Mouse (Mus musculus): ENCODE measurements at regions not wholly inside any gene's neighbourhood (a gene's known extent, or its start where the extent isn't known, plus 50 kb on each side); places are given as distances from the start of the nearest gene placed in this dataset.

- no peak overlapping the region for H3K4me3 ChIP-seq (ENCODE audit: control insufficient read depth in 1 of 2, insufficient read depth in 1 of 2, low read depth in 2 of 2, low read length in 2 of 2)
- TF ChIP-seq KAT2A (conservative IDR thresholded peaks at IDR 0.05; ENCODE audit: low read depth, low read length) (no peak), HCFC1 (IDR thresholded peaks at IDR 0.05; ENCODE audit: low read depth, low read length) (no peak), ZNF384 (IDR thresholded peaks at IDR 0.05; ENCODE audit: low read depth, low read length) (no peak), MYB (IDR thresholded peaks at IDR 0.05; ENCODE audit: low read depth, low read length) (no peak), ZKSCAN1 (IDR thresholded peaks at IDR 0.05; ENCODE audit: low read depth, low read length) (no peak), CTCF (IDR thresholded peaks at IDR 0.05 in 2 of 3, conservative IDR thresholded peaks at IDR 0.05 in 1 of 3; ENCODE audit: control insufficient read depth in 1 of 3, insufficient read depth in 1 of 3, low read depth in 2 of 3, low read length in 3 of 3, poor library complexity in 1 of 3, severe bottlenecking in 1 of 3) (no peak), NRF1 (IDR thresholded peaks at IDR 0.05; ENCODE audit: insufficient read depth, low read depth, low read length, poor library complexity, severe bottlenecking) (no peak), MEF2A (IDR thresholded peaks at IDR 0.05; ENCODE audit: extremely low read depth, insufficient replicate concordance, low read depth, low read length, poor library complexity, severe bottlenecking) (no peak), TAL1 (IDR thresholded peaks at IDR 0.05; ENCODE audit: low read length) (no peak), ZMIZ1 (IDR thresholded peaks at IDR 0.05; ENCODE audit: low read depth, low read length) (no peak), CHD1 (IDR thresholded peaks at IDR 0.05; ENCODE audit: low read depth, low read length) (no peak), GABPA (IDR thresholded peaks at IDR 0.05; ENCODE audit: low read depth, low read length) (no peak), E2F4 (IDR thresholded peaks at IDR 0.05; ENCODE audit: borderline replicate concordance, low read depth, low read length) (no peak), TCF12 (IDR thresholded peaks at IDR 0.05; ENCODE audit: low read depth, low read length) (no peak), RAD21 (IDR thresholded peaks at IDR 0.05; ENCODE audit: low read depth, low read length) (no peak), POLR2AphosphoS2 (IDR thresholded peaks at IDR 0.05; ENCODE audit: low read length) (no peak), USF2 (IDR thresholded peaks at IDR 0.05; ENCODE audit: borderline replicate concordance in 1 of 2, insufficient read depth in 1 of 2, low read depth in 1 of 2, low read length in 2 of 2) (no peak), CHD2 (IDR thresholded peaks at IDR 0.05; ENCODE audit: low read length) (no peak)
- H3K9me3 ChIP-seq (replicated peaks; ENCODE audit: insufficient read depth, low read length): no peaks in the 10 kb centered on the region
- no peaks in the 10 kb centered on the region for H3K27me3 ChIP-seq (ENCODE audit: control insufficient read depth in 1 of 2, insufficient read depth in 2 of 2, low read length in 2 of 2)
- peaks cover 0 to 9% of the 10 kb centered on the region in 2 experiments; a peak in 1 of 4 replicates for H3K4me1 ChIP-seq (ENCODE audit: control insufficient read depth in 1 of 2, insufficient read depth in 2 of 2, low read length in 2 of 2)
- peaks cover 7% of the 10 kb centered on the region; the same call in 1 of the 2 replicates for H3K79me2 ChIP-seq (ENCODE audit: control insufficient read depth, insufficient read depth, low read length, poor library complexity)
- DNase-seq (ENCODE audit: low read depth, low spot score): no peak
- no peak overlapping the region for H3K27ac ChIP-seq (ENCODE audit: control insufficient read depth, low read depth, low read length)
- no peak overlapping the region for H3K9ac ChIP-seq (ENCODE audit: control insufficient read depth, low read depth, low read length, poor library complexity, severe bottlenecking)
- peaks cover 0 to 6% of the 10 kb centered on the region in 2 experiments; a peak in 1 of 4 replicates for H3K36me3 ChIP-seq (ENCODE audit: control insufficient read depth in 1 of 2, insufficient read depth in 2 of 2, low read length in 2 of 2)
These were observed 67.4 kb upstream of the Ak4 start for GRCm38 (mm10) chr4:101351716-101352115.

GRCm38 (mm10) chr4:101350656-101351055 is 68.4 kb upstream of the Ak4 start:
- Histone ChIP-seq H3K79me2 (ENCODE audit: control insufficient read depth, insufficient read depth, low read length, poor library complexity) (peaks cover 2% of the 10 kb centered on the region; the same call in 1 of the 2 replicates), H3K4me3 (ENCODE audit: control insufficient read depth in 1 of 2, insufficient read depth in 1 of 2, low read depth in 2 of 2, low read length in 2 of 2) (no peak overlapping the region), H3K4me1 (ENCODE audit: control insufficient read depth in 1 of 2, insufficient read depth in 2 of 2, low read length in 2 of 2) (peaks cover 0 to 9% of the 10 kb centered on the region in 2 experiments; a peak in 1 of 4 replicates), H3K36me3 (ENCODE audit: control insufficient read depth in 1 of 2, insufficient read depth in 2 of 2, low read length in 2 of 2) (peaks cover 2 to 6% of the 10 kb centered on the region in 2 experiments; a peak in 2 of 4 replicates), H3K27ac (ENCODE audit: control insufficient read depth, low read depth, low read length) (no peak overlapping the region), H3K9ac (ENCODE audit: control insufficient read depth, low read depth, low read length, poor library complexity, severe bottlenecking) (no peak overlapping the region), H3K27me3 (ENCODE audit: control insufficient read depth in 1 of 2, insufficient read depth in 2 of 2, low read length in 2 of 2) (no peaks in the 10 kb centered on the region), H3K9me3 (replicated peaks; ENCODE audit: insufficient read depth, low read length) (no peaks in the 10 kb centered on the region)
- TF ChIP-seq MEF2A (IDR thresholded peaks at IDR 0.05; ENCODE audit: extremely low read depth, insufficient replicate concordance, low read depth, low read length, poor library complexity, severe bottlenecking) (no peak), ZC3H11A (IDR thresholded peaks at IDR 0.05; ENCODE audit: low read depth, low read length) (no peak), SIN3A (IDR thresholded peaks at IDR 0.05; ENCODE audit: low read length) (no peak), MAX (IDR thresholded peaks at IDR 0.05; ENCODE audit: low read length) (no peak), TBP (IDR thresholded peaks at IDR 0.05; ENCODE audit: low read depth, low read length) (no peak), MXI1 (IDR thresholded peaks at IDR 0.05; ENCODE audit: low read depth, low read length) (no peak), KAT2A (conservative IDR thresholded peaks at IDR 0.05; ENCODE audit: low read depth, low read length) (no peak), EP300 (IDR thresholded peaks at IDR 0.05; ENCODE audit: low read depth in 1 of 2, low read length in 2 of 2) (no peak), CTCF (IDR thresholded peaks at IDR 0.05 in 2 of 3, conservative IDR thresholded peaks at IDR 0.05 in 1 of 3; ENCODE audit: control insufficient read depth in 1 of 3, insufficient read depth in 1 of 3, low read depth in 2 of 3, low read length in 3 of 3, poor library complexity in 1 of 3, severe bottlenecking in 1 of 3) (no peak), TAL1 (IDR thresholded peaks at IDR 0.05; ENCODE audit: low read length) (no peak), ELF1 (IDR thresholded peaks at IDR 0.05; ENCODE audit: low read depth, low read length) (no peak), MAFK (IDR thresholded peaks at IDR 0.05; ENCODE audit: borderline replicate concordance, low read depth, low read length) (no peak), ZMIZ1 (IDR thresholded peaks at IDR 0.05; ENCODE audit: low read depth, low read length) (no peak)
- DNase-seq (ENCODE audit: low read depth, low spot score): no peak

All from MEL (cell line).